Mouse (Mus musculus) layer of hippocampus, adult 6 months (tissue): ENCODE results near the gene 2310079G19Rik. TPM values are rescaled to one million over a fixed set of nuclear protein-coding genes. Genes with fewer than 3 reads are reported as not detected.

Experiments
- long read RNA-seq, 2 experiments: library from polyadenylated mRNA; unstranded; transcript quantifications; one replicate each; pipeline ENCODE4 v2.0.0; 2019 to 2020
- polyA plus RNA-seq: library from polyadenylated mRNA; unstranded; fragments of <200 nt; fragmentation: Nextera tagmentation; gene quantifications from 2 replicates; pipeline ENCODE4 v1.2.3, GENCODE M21; 2021

Gene 2310079G19Rik
- not detected in 2 replicates for polyA plus RNA-seq
- long read RNA-seq, experiment 1: 0 reads
- long read RNA-seq, experiment 2: 0 reads

DNA sequence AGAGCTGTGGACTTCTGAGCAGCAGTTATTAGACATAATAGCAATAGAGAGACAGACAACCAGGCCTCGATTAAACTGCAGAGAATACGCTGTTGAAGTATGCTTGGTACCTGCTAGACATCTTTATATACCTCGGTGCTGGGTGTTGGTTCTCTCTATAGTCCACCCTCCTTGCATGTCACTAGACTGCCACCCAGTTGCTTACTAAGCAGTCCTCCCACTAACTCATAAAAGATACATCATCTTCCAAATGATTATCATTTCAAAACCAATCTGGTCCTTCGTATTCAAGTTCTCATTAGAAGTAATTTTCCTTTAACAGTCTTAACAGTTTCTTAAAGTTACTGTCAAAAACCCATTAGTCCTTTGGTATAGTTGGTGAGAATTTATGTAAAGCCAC, at the start of gene 2310079G19Rik:
Gene 2310079G19Rik, minus strand, starts transcription at position 101 of the 400 bp plus-strand sequence.

DNA sequence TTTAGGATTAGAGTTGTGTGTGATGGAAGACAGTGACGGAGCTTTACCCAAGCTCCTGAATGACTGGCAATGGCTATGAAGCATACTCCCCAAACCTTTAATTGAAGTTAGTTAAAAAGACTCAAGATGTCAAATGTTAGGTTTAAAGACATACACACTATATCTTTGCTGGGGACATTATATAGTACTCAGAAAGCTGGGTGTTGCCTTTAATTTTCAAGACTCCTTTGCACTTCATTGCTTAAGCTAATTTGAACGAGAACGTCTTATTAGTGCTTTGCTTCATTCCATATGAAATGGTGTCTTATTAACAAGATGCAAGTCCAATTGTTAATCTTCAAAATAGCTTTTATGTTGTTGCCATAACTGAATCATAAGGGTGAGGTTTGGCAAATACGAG, 44.1 kb upstream of the 2310079G19Rik start, which contains the start of gene Krtap27-1:
Gene Krtap27-1, minus strand, starts transcription at position 101 of the 400 bp plus-strand sequence.

DNA sequence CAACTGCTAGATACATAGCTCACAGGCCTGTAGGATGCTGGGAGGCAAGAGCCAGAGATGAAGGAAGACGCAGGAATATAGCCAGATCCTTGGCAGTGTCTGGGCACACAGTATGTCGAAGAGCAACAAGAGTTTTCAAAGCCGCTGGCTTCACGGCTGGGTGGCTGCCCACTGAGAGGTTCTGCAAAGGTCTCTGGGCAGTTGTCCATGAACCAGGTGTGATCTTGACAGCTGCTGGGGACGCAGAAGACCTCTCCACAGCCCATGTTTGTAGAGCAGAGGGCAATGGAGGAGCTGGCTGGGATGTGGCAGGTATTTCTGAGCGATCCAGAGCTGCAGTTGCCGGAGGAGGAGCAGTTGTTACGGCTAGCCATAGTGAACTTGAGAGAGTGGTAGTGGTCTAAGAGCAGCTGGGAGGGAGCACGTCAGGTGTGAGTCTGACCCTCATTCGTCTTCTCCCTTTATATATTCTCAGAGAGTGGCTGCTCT, 19.9 kb upstream of the 2310079G19Rik start, which contains the start of gene Krtap26-1:
Gene Krtap26-1, minus strand, starts transcription at position 439 of the 489 bp plus-strand sequence.

DNA sequence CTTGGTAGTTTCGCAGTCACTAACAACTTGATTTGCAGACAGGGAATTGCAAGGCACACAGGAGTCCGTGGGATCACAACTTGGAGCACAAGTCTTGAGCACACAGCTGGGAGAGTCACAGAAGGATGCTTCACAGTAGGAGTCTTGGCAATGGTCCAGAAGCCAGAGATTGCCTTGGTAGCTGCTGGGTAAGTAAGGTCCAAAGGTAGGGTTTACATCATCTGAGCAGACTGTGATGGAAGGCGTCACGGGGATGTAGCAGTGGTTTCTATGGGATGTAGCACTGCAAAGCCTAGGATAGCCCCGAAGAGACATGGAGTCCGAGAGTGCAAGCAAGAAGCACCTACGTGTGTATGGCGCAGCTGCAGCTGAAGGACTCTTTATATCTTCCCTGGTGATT, 15.5 kb downstream of the 2310079G19Rik start, which contains the start of gene Krtap24-1:
Gene Krtap24-1, minus strand, starts transcription at position 358 of the 400 bp plus-strand sequence.

Other genes with a start within 250 kb of the 2310079G19Rik start
- gene Cldn17, start 120.7 kb downstream of the 2310079G19Rik start, polyA plus RNA-seq: not detected in 2 replicates
- not detected in 2 replicates for gene Cldn8, start 64.5 kb downstream of the 2310079G19Rik start, polyA plus RNA-seq
- gene Krtap24-1, start 15.4 kb downstream of the 2310079G19Rik start, polyA plus RNA-seq: not detected in 2 replicates
- gene Krtap26-1, start 20.1 kb upstream of the 2310079G19Rik start, polyA plus RNA-seq: not detected in 2 replicates
- not detected in 2 replicates for gene Krtap27-1, start 44.0 kb upstream of the 2310079G19Rik start, polyA plus RNA-seq
- not detected in 2 replicates for gene 2310061N02Rik, start 80.3 kb upstream of the 2310079G19Rik start, polyA plus RNA-seq
- gene Krtap13-1, start 101.2 kb upstream of the 2310079G19Rik start, polyA plus RNA-seq: not detected in 2 replicates
- gene Krtap13, start 124.0 kb upstream of the 2310079G19Rik start, polyA plus RNA-seq: not detected in 2 replicates
- gene 2310034C09Rik, start 131.2 kb upstream of the 2310079G19Rik start, polyA plus RNA-seq: not detected in 2 replicates
- not detected in 2 replicates for gene 2310057N15Rik, start 146.5 kb upstream of the 2310079G19Rik start, polyA plus RNA-seq
- gene Gm5965, start 150.2 kb upstream of the 2310079G19Rik start, polyA plus RNA-seq: not detected in 2 replicates
- gene Gm20741, start 184.6 kb upstream of the 2310079G19Rik start, polyA plus RNA-seq: not detected in 2 replicates
- gene Krtap15, start 192.5 kb upstream of the 2310079G19Rik start, polyA plus RNA-seq: not detected in 2 replicates
- not detected in 2 replicates for gene Krtap14, start 198.5 kb upstream of the 2310079G19Rik start, polyA plus RNA-seq
- not detected in 2 replicates for gene Krtap19-1, start 241.7 kb upstream of the 2310079G19Rik start, polyA plus RNA-seq
- not detected in 2 replicates for gene Krtap19-2, start 246.6 kb upstream of the 2310079G19Rik start, polyA plus RNA-seq